Mouse (Mus musculus) C2C12 (cell line): Measurements from ENCODE around the gene Olfr193.

Experiments
- CTCF ChIP-seq: IDR thresholded peaks from one replicate; pipeline ENCODE4 v1.5.1; 2011; ENCODE audit not compliant: control insufficient read depth, insufficient read depth, insufficient read length
- MAX ChIP-seq: IDR thresholded peaks from one replicate; pipeline ENCODE4 v1.6.1; 2011; ENCODE audit warnings: mild to moderate bottlenecking, control low read depth

DNA sequence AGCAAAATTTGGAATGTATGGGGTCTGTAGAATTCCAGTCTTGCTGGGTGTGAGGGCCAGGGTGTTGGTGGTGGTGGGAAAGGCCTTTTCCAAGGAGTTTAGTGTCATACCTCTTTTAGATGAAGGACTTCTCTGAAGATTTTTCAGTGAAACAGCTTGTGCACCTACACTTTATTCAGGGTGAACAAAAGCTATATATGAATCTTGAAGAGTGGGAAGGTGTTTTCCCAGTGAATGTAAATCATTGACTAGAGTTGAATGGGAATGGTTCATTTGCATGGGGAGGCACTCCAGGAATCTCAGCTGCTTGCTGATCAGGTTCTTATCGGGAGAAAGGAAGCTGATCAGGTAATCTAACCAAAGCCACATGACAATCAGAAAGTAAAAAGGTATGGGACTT is 19.1 kb upstream of the Olfr193 start:
- TF ChIP-seq CTCF (no peak), MAX (no peak)
